Mouse (Mus musculus) left cerebral cortex, postnatal 14 days (tissue): ENCODE measurements around the gene Ano5. TPM values are rescaled to one million over a fixed set of nuclear protein-coding genes. Genes with fewer than 3 reads are reported as not detected.

Experiments
- DNase-seq, 2 experiments: peaks; one replicate each; pipeline ENCODE4 v3.0.0; 2021 to 2022; ENCODE audit warnings: low spot score in 2 of 2, mixed read lengths in 1 of 2
- intact Hi-C: fragments of 180-260 bp; cut with DNase I; formaldehyde crosslinking; loops from one replicate; pipeline ENCODE4 v1.15.1; 2025
- long read RNA-seq, 2 experiments: library from polyadenylated mRNA; stranded (forward); transcript quantifications; one replicate each; pipeline ENCODE4 v2.0.0; 2021
- total RNA-seq, 2 experiments: library from RNA; stranded (reverse); gene quantifications; 2 replicates each; pipeline ENCODE4 v1.2.3; 2021

Ano5 gene
- total RNA-seq = under 1 TPM; 0.62 to 0.74 TPM
- long read RNA-seq, experiment 1 = 0 reads
- long read RNA-seq, experiment 2 = 0 reads

DNA sequence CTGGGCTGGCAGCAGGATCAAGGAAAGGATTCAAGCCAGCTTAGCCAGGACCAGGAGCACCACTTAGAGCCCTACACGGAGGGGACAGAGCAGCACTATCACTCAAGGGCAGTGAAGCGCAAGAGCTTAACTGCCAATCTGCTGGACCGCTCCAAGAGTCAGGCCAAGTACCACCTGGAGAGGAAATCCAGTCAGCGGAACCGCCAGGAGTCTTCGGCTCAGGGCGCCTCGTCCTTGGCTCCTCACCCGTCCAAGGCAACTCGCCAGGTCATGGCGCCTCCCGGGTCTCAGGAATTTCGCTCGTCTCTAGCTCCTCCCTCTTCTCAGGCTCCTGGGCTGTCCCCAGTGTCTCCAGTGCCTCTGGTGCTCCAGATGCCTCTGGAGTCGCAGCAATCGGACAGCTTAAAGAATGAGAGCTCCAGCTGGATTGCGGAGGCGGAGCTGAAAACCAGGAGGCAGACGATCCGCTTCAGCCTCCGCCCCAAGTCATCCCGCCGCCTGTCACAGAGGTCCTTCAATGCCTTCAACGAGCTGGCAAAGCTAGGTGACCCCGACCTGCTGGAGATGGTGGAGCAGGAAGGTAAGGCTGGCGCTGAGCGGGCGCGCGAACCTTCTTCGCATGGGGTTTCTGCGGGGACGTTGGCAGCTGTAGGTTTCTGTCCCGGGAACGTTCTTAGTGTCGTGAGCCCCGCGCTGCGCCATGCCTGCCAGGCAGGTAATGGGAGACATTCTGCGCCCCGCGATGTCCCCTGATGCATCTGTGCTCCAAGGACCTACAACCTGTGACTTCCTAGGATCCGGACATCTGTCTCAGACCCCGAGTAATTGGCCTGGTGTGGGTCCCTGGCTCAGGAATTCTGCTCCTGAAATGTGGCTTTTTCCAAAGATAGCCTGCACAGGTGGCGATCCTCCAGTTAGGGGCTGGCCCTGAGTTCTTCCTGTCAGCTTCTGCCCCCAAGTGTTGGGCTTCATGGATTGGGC lies at the start of gene Ano5:
Ano5 (plus strand) TSS at position 359 of the 981 bp plus-strand sequence.
- intact Hi-C loops = loop anchor here (10.0 kb wide), 1 partner anchor 84 kb away; no protein-coding TSS in a partner anchor
- DNase-seq = peak; percentile 19 to 37

DNA sequence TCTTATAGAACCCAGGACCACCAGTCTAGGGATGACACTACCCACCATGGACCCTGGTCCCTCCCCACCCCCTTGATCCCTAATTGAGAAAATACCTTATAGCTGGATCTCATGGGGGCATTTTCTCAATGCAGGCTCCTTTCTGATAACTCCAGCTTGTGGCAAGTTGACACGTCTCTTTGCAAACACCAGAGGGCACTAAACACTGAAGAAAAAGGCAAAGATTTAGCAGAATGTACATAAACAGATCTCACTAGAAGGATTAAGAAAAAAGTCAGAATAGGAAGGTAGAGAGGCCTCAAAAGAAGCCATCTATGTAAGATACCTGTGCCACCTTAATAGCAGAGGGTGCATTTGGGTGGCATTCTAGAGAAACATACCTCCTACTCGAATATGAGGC lies 11.4 kb upstream of the Ano5 start:
- DNase-seq = peak in 1 of 2 experiments; percentile 18
- intact Hi-C loops = loop anchor here (10.0 kb wide), 1 partner anchor 315 kb away; no protein-coding TSS in a partner anchor

DNA sequence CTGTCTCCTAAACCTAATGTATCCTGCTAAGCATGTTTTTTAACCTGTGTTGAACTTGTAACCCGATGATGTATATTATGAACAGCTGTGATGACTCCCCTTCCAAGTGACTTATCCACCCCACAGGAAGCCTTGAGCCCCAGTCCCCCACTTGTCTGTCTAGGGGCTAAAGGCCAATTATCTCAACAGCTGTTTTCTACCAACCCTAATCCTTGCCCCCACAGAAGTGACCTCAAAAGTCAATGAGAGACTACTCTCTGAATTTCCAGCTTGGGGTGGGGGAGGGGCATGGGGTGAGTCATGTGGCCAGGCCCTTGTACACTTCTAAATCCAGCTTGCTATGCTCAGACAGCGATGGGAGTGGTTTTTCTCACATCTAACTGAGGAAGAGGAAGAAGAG lies 6.9 kb upstream of the Ano5 start:
- no peak for DNase-seq
- intact Hi-C loops = loop anchor here (5.0 kb wide), 1 partner anchor 473 kb away; no protein-coding TSS in a partner anchor

DNA sequence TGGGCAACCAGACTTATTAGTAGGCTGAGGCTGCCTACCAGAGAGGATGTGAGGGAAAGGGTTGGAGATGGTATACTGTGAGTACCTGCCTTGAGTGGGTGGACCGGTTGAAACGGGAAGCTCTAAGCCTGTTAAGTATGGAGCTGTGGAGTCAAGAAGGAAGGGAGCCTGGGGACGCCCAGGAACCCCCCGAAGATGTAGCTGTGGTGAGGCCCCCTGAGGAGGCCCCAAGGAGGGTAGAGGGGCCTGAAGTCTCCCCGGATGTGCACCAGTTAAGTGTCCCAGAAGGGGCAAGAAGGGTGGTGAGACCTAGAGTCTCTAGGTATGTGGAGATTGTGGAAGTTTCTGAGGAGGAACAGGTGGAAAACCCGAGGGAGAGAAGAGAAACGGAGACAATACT lies 682 bp upstream of the Ano5 start:
- no peak for DNase-seq
- intact Hi-C loops = loop anchor here (10.0 kb wide), 1 partner anchor 85 kb away; no protein-coding TSS in a partner anchor

DNA sequence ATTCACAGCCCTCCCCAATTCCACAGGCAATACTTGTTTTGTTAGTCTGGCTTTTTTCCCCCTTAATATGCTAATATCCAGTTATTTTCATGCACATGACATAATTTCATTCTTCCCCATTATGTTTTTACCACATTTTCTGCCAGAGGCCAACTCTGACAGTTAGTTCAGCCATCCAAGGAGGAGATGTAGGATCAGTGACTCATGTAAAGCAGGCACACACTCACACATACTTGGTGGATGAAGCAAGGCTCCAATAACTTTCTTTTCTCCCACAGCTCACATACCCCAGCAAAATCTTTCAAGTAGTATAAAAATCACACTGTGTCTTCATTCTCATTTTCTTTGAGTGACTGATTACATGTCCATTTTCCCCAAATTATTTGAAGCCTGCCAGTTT lies 28.5 kb downstream of the Ano5 start:
- intact Hi-C loops = no loop called here
- no peak for DNase-seq

DNA sequence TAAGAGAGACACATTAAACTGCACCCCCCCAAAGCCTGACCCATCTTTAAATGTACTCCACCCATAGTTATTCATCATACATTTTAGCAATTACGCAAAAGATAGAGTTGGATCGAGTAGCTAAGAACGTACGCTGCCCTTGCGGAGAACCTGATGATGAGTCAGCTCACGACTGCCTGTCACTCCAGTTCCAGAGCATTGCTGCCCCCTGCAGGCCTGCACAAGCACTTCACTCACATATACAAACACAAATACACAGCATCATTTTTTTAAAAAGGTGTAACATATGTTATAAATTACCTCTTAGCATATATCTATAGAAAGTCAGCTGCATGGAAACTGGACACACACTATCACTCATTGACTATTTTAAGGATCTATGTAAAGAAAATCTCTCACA lies 29.9 kb downstream of the Ano5 start:
- intact Hi-C loops = no loop called here
- peak; percentile 2 to 5 for DNase-seq

DNA sequence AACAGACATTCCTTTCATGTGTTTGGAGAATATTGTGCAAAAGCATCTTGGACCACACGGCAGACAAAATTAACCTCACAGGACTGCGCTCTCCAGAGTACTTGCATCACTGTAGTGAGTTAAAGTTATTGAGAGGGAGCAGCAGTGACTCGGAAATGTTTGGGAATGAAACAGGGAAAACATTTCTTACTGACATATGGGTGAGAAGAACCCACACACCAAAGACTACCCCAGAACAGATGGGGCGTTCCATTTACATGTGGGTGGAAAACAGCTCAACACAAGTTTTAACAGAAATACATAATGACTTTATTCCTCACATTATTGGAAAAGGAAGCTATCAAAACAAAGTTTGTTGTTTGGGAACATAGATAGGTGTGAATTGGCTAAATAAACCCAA lies 89.2 kb downstream of the Ano5 start:
- DNase-seq = peak in 1 of 2 experiments; percentile 34
- intact Hi-C loops = no loop called here

DNA sequence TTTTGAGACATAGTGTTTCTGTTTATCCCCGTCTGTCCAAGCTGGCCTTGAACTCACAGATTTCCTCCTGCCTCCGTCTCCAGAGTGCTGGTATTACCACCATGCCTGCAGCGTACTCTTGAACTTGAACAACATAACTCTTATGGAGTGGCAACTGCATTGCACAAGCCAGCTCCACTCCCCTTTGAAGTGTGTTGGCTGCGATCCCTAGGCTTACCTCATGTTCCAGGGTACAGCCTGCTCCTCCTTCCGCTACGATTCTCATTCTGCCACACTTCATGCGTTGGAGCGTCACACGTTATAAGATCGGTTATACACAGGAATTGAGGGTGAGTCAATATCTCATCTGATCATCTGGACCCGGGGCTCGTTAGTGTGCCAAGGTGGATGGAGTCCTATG lies 92.9 kb downstream of the Ano5 start:
- no peak for DNase-seq
- intact Hi-C loops = no loop called here

DNA sequence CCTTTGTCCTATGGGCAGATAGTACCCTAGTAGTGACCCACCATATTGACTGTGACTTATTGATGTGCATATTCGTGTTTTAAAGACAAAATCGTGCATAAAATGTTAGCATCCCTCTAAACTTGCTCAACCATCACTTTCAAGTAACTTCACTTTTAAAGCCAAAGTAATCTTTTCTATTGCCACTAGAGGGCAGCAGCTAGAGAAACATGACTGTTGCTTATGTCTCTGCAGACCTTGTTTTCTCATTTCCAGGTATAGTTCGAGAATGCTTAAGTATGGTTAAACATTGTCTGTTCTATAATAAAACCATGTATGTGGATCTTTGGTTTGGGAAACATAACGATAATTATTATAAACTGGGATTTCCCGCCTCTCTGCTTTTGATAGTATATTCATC lies 103.6 kb downstream of the Ano5 start:
- intact Hi-C loops = no loop called here
- DNase-seq = no peak

DNA sequence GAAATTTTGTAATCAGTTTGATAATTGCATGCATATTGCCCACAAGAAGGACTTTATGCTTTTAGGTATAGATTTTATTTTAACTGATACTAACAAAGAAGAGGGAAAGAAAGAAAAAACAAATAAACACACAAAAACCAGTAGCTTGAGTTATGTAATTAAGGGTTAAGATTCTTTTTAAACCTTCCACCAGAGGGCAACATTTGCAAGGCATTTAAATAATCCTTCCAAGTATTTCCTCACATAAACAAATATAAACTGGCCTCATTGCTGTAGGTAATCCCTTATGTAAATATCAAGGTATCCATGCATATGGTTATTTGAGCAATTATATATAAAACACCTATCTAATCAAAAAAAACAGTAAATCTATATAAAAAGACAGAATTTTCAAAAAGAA lies 107.1 kb downstream of the Ano5 start:
- DNase-seq = peak in 1 of 2 experiments; percentile 48
- intact Hi-C loops = loop anchor here (2.0 kb wide), 2 partner anchors 199 to 355 kb away; no protein-coding TSS in a partner anchor

DNA sequence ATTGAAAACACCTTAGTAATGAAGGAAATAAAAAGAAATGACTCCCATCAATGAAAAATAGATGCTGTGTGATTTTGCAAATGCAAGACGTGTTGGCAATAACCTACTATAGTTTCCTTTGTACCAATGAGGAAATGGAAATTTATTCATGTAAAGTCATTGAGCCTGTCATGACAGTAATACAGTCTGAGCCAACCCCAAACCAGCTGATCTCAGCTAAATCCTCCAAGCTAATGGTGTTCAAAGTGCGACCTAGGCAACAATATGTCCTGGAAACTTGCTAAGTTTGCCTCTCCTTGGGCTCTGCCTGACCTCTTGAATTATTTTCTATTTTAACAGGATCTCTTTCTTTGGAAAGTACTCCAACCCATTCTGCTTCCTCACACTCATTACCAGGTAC lies 107.6 kb downstream of the Ano5 start:
- no peak for DNase-seq
- intact Hi-C loops = loop anchor here (2.0 kb wide), 1 partner anchor 354 kb away; no protein-coding TSS in a partner anchor

DNA sequence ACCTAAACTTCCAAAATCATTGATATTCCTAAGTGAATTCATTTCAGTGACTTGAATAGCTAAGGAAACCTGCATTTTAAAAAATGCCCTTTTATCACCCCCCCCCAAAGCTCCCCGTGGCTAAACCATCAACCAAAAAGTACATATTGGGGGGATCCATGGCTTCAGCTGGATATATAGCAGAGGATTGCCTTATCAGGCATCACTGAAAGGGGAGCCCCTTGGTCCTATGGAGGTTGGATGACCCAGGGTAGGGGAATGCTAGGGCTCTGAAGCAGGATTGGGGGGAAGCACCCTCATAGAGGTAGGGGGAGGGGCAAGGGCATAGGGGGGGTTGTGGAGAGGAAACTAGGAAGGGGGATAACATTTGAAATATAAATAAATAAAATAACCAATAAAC lies 109.1 kb downstream of the Ano5 start:
- no peak for DNase-seq
- intact Hi-C loops = loop anchor here (2.0 to 10.0 kb wide), 3 partner anchors 135 to 1708 kb away; partner anchors contain the start of gene Slc6a5

DNA sequence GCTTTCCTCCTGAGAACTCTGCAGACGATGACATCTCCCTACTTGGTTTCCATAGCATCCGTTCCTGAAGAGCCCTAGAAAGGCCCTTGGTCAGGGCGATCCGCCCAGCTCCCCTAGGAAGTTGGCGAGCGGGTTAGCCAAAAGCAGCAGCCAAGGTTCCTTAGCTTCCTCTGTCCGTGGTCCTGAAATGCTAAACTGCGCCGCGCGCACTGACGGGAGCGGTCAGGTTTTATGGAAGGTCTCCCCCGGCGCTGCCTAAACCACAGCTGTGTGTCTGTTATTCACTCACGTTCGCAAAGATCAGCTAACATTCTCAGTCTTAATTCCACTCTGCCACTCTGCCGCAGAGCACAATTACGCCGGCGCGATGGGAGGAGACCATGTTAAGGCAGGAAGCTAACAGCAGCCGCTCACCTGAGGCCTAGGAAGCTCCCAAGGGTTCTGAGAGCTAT lies 110.9 kb downstream of the Ano5 start, which contains the start of gene Slc17a6:
Slc17a6 (plus strand) TSS at position 313 of the 452 bp plus-strand sequence.
- DNase-seq = peak in 1 of 2 experiments; percentile 39
- intact Hi-C loops = loop anchor here (5.0 to 10.0 kb wide), 2 partner anchors 133 to 1709 kb away; partner anchors contain the start of gene Slc6a5

DNA sequence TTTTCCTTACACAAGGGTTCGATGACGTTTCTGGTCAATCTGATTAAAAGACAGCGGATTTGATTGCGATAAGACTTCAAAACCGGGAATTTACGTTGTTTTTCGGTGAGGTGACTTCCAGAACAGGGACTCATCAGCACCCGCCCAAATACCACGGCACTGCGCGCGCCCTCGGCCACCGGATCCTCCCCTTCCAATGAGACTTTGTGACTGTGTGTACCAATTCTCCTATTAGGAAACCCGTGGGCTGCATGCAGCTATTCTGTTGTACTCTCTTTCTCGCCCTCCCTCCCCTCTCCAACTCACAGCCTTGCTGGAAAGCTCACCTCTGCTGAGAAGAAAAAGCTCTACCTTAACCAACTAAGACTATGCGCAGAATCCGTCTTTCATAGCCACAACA lies 111.4 kb downstream of the Ano5 start:
- DNase-seq = peak in 1 of 2 experiments; percentile 42
- intact Hi-C loops = loop anchor here (5.0 to 10.0 kb wide), 2 partner anchors 133 to 1710 kb away; partner anchors contain the start of gene Slc6a5

DNA sequence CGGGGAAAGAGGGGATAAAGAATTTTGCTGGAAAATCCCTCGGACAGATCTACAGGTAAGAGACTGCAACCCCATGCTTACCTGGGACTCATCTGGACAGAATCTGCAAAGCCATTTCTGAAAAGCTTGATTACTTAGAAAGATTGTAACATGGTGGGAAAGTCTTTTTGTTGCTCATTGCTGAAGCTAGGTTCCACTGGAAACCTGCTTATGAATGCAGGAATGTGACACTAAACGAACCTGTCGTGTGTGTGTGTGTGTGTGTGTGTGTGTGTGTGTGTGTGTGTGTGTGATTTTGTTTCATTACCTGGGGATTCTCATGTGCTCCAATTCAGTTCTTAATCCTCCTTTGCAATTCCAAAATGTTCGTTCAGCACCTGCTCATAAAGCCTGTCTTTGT lies 111.8 kb downstream of the Ano5 start:
- intact Hi-C loops = loop anchor here (5.0 to 10.0 kb wide), 2 partner anchors 132 to 1710 kb away; partner anchors contain the start of gene Slc6a5
- no peak for DNase-seq

DNA sequence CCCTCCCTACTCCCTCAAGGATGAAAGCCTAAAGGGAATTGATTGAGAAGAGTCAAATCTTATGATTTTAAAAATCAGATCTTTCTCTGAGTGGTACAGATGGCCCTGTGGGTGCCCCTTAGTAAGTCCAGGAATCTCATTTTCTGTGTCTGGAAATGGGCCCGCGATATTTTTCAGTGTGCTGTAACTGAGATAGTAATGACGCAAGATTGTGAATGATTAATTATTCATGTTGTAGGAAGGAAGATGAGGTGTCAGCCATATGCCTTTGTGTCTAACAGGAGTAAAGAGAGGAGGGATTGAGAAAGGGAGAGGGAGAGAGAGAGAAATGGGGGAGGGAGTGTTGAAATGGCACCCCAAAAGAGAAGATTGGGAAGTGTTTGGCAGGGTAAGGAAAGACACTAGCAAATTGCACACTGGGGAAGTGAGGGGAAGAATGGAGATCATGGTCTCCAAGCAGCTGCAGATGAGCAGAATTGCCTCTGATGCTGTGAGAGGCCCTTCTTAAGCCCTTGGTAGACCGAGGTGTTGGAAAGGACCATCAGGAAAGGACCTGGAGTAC lies 113.6 kb downstream of the Ano5 start:
- intact Hi-C loops = loop anchor here (5.0 to 10.0 kb wide), 2 partner anchors 130 to 1712 kb away; partner anchors contain the start of gene Slc6a5
- DNase-seq = no peak

DNA sequence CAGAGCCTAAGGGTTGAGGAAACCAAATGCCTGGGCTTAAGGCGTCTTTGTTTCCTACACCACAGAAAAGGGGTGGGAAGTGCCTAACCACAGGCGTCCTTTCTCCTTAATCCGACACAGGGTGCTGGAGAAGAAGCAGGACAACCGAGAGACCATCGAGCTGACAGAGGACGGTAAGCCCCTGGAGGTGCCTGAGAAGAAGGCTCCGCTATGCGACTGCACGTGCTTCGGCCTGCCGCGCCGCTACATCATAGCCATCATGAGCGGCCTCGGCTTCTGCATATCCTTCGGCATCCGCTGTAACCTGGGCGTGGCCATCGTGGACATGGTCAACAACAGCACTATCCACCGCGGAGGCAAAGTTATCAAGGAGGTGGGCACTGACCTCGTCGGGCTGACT lies 114.3 kb downstream of the Ano5 start:
- DNase-seq = no peak
- intact Hi-C loops = loop anchor here (10.0 kb wide), 1 partner anchor 130 kb away; no protein-coding TSS in a partner anchor

DNA sequence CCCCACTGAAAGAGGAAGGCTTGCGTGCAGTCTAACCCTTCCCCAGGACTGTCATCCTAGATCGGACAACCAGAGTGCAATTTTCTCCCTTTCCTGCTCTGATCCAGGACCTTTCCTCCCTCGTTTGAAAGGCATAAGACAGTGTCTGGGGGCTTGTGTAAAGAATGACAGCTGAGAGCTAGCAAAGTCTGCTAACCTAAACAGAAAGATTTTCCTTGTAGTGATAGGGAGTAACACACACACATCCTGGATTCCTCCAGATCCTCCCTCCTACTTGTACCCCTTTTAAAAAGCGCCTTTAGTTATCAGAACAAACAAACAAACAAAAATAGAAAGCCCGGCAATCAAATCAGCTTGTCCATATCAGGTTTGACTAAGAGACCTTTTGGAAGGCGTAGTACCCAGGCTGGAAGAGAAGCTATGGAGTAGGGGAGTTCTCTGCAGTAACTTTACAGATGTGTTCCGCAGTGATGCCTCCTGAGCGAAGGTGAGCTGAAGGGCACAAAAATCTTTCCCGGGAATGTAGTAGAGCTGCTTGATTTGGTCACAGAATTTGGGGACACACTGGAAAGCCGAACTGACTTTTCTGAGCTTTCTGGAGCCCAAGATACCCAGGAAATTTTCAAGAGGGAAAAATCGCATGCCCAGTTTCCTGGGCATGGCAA lies 114.9 kb downstream of the Ano5 start:
- intact Hi-C loops = loop anchor here (10.0 kb wide), 1 partner anchor 129 kb away; no protein-coding TSS in a partner anchor
- no peak for DNase-seq

DNA sequence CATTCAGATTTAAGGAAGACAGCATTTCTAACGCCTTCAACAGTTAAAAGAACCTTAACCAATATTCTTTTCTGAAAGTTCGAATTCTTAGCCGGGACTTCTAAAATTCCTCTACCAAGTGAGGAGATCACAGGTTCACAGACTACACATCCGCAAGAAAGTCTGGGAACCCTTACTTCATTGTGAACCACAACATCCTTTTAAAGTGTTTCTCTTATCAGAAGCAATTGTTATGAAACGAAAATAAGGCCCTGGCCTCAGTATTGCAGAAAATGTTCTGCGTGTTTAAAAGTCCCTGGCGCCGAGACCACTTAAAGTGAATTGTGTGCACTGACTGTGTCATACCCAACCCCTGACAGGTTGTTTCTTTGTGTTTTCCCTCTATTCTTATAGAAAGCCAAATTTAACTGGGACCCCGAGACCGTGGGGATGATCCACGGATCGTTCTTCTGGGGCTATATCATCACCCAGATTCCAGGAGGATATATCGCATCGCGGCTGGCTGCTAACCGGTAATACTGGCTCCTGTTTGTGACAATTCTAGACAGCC lies 115.7 kb downstream of the Ano5 start:
- intact Hi-C loops = loop anchor here (10.0 kb wide), 1 partner anchor 128 kb away; no protein-coding TSS in a partner anchor

More for the DNA sequence above, 115.7 kb downstream of the Ano5 start:
- DNase-seq = no peak
